Mouse (Mus musculus): ENCODE measurements around the gene Syde2. TPM values are rescaled to one million over a fixed set of nuclear protein-coding genes. Genes with fewer than 3 reads are reported as not detected.
"Not testable (repeated sequence)": the region's sequence is repeated elsewhere in the genome, so short reads cannot be mapped to it uniquely, and the experiment has no call there.

Gene Syde2
- polyA plus RNA-seq, 1 experiment from 2014 or later, result 0.52 TPM

GRCm38 (mm10) chr3:145993481-145994201, 6.0 kb downstream of the Syde2 start:
- Histone ChIP-seq H3K27ac (no peak overlapping the region), H3K9ac (replicated peaks) (no peak overlapping the region), H3K27me3 (peaks cover 12% of the 10 kb centered on the region), H3K36me3 (no peaks in the 10 kb centered on the region), H3K4me3 (replicated peaks) (no peak overlapping the region), H3K4me2 (replicated peaks) (no peak overlapping the region), H3K9me3 (no peaks in the 10 kb centered on the region), H3K4me1 (replicated peaks) (peaks cover 12% of the 10 kb centered on the region)
- 90% methylated on average over 14 of the region's 14 CpGs for WGBS
- no peak for ATAC-seq

GRCm38 (mm10) chr3:145995489-145995888, 7.8 kb downstream of the Syde2 start:
- no peak overlapping the region for H3K27ac ChIP-seq
- H3K27me3 ChIP-seq, result no peaks in the 10 kb centered on the region
- no peaks in the 10 kb centered on the region for H3K9me3 ChIP-seq
- no peaks in the 10 kb centered on the region for H3K36me3 ChIP-seq
- H3K4me3 ChIP-seq (replicated peaks), result no peak overlapping the region
- H3K4me2 ChIP-seq (replicated peaks), result no peak overlapping the region
- 90% methylated on average over 5 of the region's 5 CpGs for WGBS
- ATAC-seq, result no peak
- H3K9ac ChIP-seq (replicated peaks), result no peak overlapping the region
- H3K4me1 ChIP-seq (replicated peaks), result no peaks in the 10 kb centered on the region

GRCm38 (mm10) chr3:145996539-145996938, 8.9 kb downstream of the Syde2 start:
- not testable (repeated sequence) for H3K4me1 ChIP-seq (replicated peaks); H3K36me3 ChIP-seq; H3K9ac ChIP-seq (replicated peaks); ATAC-seq; H3K27me3 ChIP-seq; H3K4me2 ChIP-seq (replicated peaks); H3K4me3 ChIP-seq (replicated peaks); H3K27ac ChIP-seq; H3K9me3 ChIP-seq
- 90% methylated on average over 5 of the region's 5 CpGs for WGBS

GRCm38 (mm10) chr3:146004347-146005051, 16.8 kb downstream of the Syde2 start:
- no peak overlapping the region for H3K4me2 ChIP-seq (replicated peaks)
- ATAC-seq, result no peak
- H3K27me3 ChIP-seq, result no peaks in the 10 kb centered on the region
- H3K9me3 ChIP-seq, result no peaks in the 10 kb centered on the region
- WGBS, result 94% methylated on average over 14 of the region's 14 CpGs
- H3K36me3 ChIP-seq, result peaks cover 10% of the 10 kb centered on the region
- H3K4me1 ChIP-seq (replicated peaks), result no peaks in the 10 kb centered on the region
- no peak overlapping the region for H3K9ac ChIP-seq (replicated peaks)
- no peak overlapping the region for H3K4me3 ChIP-seq (replicated peaks)
- no peak overlapping the region for H3K27ac ChIP-seq

- Histone ChIP-seq H3K4me1 (replicated peaks) (0 out of 2 replicates have a peak, but pooled peaks cover 3% of the 10 kb centered on the region), H3K4me3 (replicated peaks) (no peak overlapping the region), H3K27ac (no peak overlapping the region), H3K36me3 (no peaks in the 10 kb centered on the region), H3K9ac (replicated peaks) (no peak overlapping the region), H3K9me3 (no peaks in the 10 kb centered on the region), H3K27me3 (no peaks in the 10 kb centered on the region), H3K4me2 (replicated peaks) (no peak overlapping the region)
- 85% methylated on average over 6 of the region's 6 CpGs for WGBS
- ATAC-seq, result no peak
Measured at GRCm38 (mm10) chr3:146007872-146008271, 20.2 kb downstream of the Syde2 start.

- 71% methylated on average over 19 of the region's 20 CpGs for WGBS
Measured at GRCm38 (mm10) chr3:146009859-146010645, 22.4 kb downstream of the Syde2 start.

GRCm38 (mm10) chr3:146010751-146011150, 23.1 kb downstream of the Syde2 start:
- Histone ChIP-seq H3K4me3 (replicated peaks) (no peak overlapping the region), H3K4me1 (replicated peaks) (0 out of 2 replicates have a peak, but pooled peaks cover 3% of the 10 kb centered on the region), H3K4me2 (replicated peaks) (no peak overlapping the region), H3K9ac (replicated peaks) (no peak overlapping the region), H3K27me3 (no peaks in the 10 kb centered on the region), H3K9me3 (no peaks in the 10 kb centered on the region), H3K27ac (no peak overlapping the region), H3K36me3 (peaks cover 6% of the 10 kb centered on the region)
- ATAC-seq, result no peak
- 84% methylated on average over 4 of the region's 4 CpGs for WGBS

More at GRCm38 (mm10) chr3:146009859-146010645, 22.4 kb downstream of the Syde2 start:
- no peaks in the 10 kb centered on the region for H3K27me3 ChIP-seq
- ATAC-seq, result no peak
- no peak overlapping the region for H3K9ac ChIP-seq (replicated peaks)
- no peak overlapping the region for H3K27ac ChIP-seq
- no peaks in the 10 kb centered on the region for H3K9me3 ChIP-seq
- H3K4me3 ChIP-seq (replicated peaks), result no peak overlapping the region
- H3K36me3 ChIP-seq, result peaks cover 6% of the 10 kb centered on the region
- H3K4me1 ChIP-seq (replicated peaks), result 0 out of 2 replicates have a peak, but pooled peaks cover 3% of the 10 kb centered on the region
- H3K4me2 ChIP-seq (replicated peaks), result no peak overlapping the region

GRCm38 (mm10) chr3:146011544-146012218, 24.0 kb downstream of the Syde2 start:
- Histone ChIP-seq H3K27me3 (no peaks in the 10 kb centered on the region), H3K4me2 (replicated peaks) (no peak overlapping the region), H3K36me3 (peaks cover 6% of the 10 kb centered on the region), H3K9me3 (no peaks in the 10 kb centered on the region), H3K4me1 (replicated peaks) (0 out of 2 replicates have a peak, but pooled peaks cover 3% of the 10 kb centered on the region), H3K27ac (no peak overlapping the region), H3K9ac (replicated peaks) (no peak overlapping the region), H3K4me3 (replicated peaks) (no peak overlapping the region)
- no peak for ATAC-seq
- WGBS, result 64% methylated on average over 8 of the region's 8 CpGs

GRCm38 (mm10) chr3:146013490-146013889, 25.8 kb downstream of the Syde2 start:
- 0 out of 2 replicates have a peak, but pooled peaks cover 6% of the 10 kb centered on the region for H3K4me1 ChIP-seq (replicated peaks)
- no peak for ATAC-seq
- WGBS, result 95% methylated on average over 7 of the region's 7 CpGs

GRCm38 (mm10) chr3:146014321-146014720, 26.7 kb downstream of the Syde2 start:
- Histone ChIP-seq H3K27ac (no peak overlapping the region), H3K4me3 (replicated peaks) (no peak overlapping the region), H3K4me1 (replicated peaks) (0 out of 2 replicates have a peak, but pooled peaks cover 6% of the 10 kb centered on the region), H3K4me2 (replicated peaks) (no peak overlapping the region), H3K36me3 (peaks cover 6% of the 10 kb centered on the region), H3K27me3 (no peaks in the 10 kb centered on the region), H3K9me3 (no peaks in the 10 kb centered on the region), H3K9ac (replicated peaks) (no peak overlapping the region)
- WGBS, result 96% methylated on average over 12 of the region's 12 CpGs
- ATAC-seq, result no peak

More at GRCm38 (mm10) chr3:146013490-146013889, 25.8 kb downstream of the Syde2 start:
- Histone ChIP-seq H3K27me3 (no peaks in the 10 kb centered on the region), H3K9ac (replicated peaks) (no peak overlapping the region), H3K36me3 (peaks cover 6% of the 10 kb centered on the region), H3K4me3 (replicated peaks) (no peak overlapping the region), H3K27ac (no peak overlapping the region), H3K4me2 (replicated peaks) (no peak overlapping the region), H3K9me3 (no peaks in the 10 kb centered on the region)

GRCm38 (mm10) chr3:146016979-146017378, 29.3 kb downstream of the Syde2 start:
- H3K9me3 ChIP-seq, result no peaks in the 10 kb centered on the region
- 0 out of 2 replicates have a peak, but pooled peaks cover 3% of the 10 kb centered on the region for H3K4me1 ChIP-seq (replicated peaks)
- no peak overlapping the region for H3K4me3 ChIP-seq (replicated peaks)
- 87% methylated on average over 13 of the region's 13 CpGs for WGBS
- H3K36me3 ChIP-seq, result peaks cover 6% of the 10 kb centered on the region
- H3K4me2 ChIP-seq (replicated peaks), result no peak overlapping the region
- ATAC-seq, result no peak
- H3K9ac ChIP-seq (replicated peaks), result no peak overlapping the region
- H3K27ac ChIP-seq, result no peak overlapping the region
- H3K27me3 ChIP-seq, result no peaks in the 10 kb centered on the region

All from midbrain, embryonic 13.5 days (tissue).